Mouse (Mus musculus): ENCODE results near the gene Hs1bp3. TPM values are rescaled to one million over a fixed set of nuclear protein-coding genes. Genes with fewer than 3 reads are reported as not detected.

The Hs1bp3 gene
- polyA plus RNA-seq, 1 experiment = 15.4 TPM

- Histone ChIP-seq H3K4me3 (ENCODE audit: insufficient read depth, low read length) (no peak overlapping the region), H3K27ac (ENCODE audit: insufficient read depth, low read length) (no peak overlapping the region), H3K4me1 (ENCODE audit: control insufficient read depth, insufficient read depth, low read length) (no peaks in the 10 kb centered on the region)
- TF ChIP-seq CTCF (IDR thresholded peaks at IDR 0.05; ENCODE audit: extremely low read depth, insufficient read depth, low read length) (no peak), POLR2A (IDR thresholded peaks at IDR 0.05; ENCODE audit: extremely low read depth, insufficient read depth, low read length) (no peak)
Observed at GRCm38 (mm10) chr12:8365905-8366576, 52.8 kb downstream of the Hs1bp3 start.

DNA sequence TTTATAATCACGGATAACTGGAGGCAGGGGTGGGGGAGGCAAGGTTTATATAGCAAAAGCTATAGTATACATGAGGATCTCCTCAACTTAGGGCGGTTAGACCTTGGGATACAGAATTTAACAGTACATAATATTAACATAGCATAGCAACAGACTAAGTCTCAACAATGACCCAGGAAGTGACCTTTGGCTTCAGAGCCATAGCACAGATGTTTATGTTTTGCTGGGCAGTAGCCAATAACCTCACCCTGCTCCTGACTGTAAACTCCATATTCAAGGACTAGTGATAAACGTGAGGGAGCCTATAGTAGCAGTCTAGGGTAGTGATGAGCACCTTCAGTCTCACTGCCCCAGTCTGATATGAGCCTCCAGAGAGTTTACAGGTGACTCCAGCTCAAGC lies 53.5 kb downstream of the Hs1bp3 start:
- TF ChIP-seq POLR2A (IDR thresholded peaks at IDR 0.05; ENCODE audit: extremely low read depth, insufficient read depth, low read length) (no peak), CTCF (IDR thresholded peaks at IDR 0.05; ENCODE audit: extremely low read depth, insufficient read depth, low read length) (no peak)
- no peak overlapping the region for H3K27ac ChIP-seq (ENCODE audit: insufficient read depth, low read length)

GRCm38 (mm10) chr12:8371746-8372510 lies 58.7 kb downstream of the Hs1bp3 start:
- Histone ChIP-seq H3K27ac (ENCODE audit: insufficient read depth, low read length) (no peak overlapping the region), H3K4me3 (ENCODE audit: insufficient read depth, low read length) (no peak overlapping the region)
- TF ChIP-seq CTCF (IDR thresholded peaks at IDR 0.05; ENCODE audit: extremely low read depth, insufficient read depth, low read length) (no peak), POLR2A (IDR thresholded peaks at IDR 0.05; ENCODE audit: extremely low read depth, insufficient read depth, low read length) (no peak)

More for the DNA sequence above, 53.5 kb downstream of the Hs1bp3 start:
- H3K4me3 ChIP-seq (ENCODE audit: insufficient read depth, low read length) = no peak overlapping the region
- no peaks in the 10 kb centered on the region for H3K4me1 ChIP-seq (ENCODE audit: control insufficient read depth, insufficient read depth, low read length)

GRCm38 (mm10) chr12:8372511-8373180 lies 59.4 kb downstream of the Hs1bp3 start:
- Histone ChIP-seq H3K4me3 (ENCODE audit: insufficient read depth, low read length) (no peak overlapping the region), H3K4me1 (ENCODE audit: control insufficient read depth, insufficient read depth, low read length) (no peaks in the 10 kb centered on the region), H3K27ac (ENCODE audit: insufficient read depth, low read length) (no peak overlapping the region)
- TF ChIP-seq CTCF (IDR thresholded peaks at IDR 0.05; ENCODE audit: extremely low read depth, insufficient read depth, low read length) = no peak
- no peak for TF ChIP-seq POLR2A (IDR thresholded peaks at IDR 0.05; ENCODE audit: extremely low read depth, insufficient read depth, low read length)

More at GRCm38 (mm10) chr12:8371746-8372510, 58.7 kb downstream of the Hs1bp3 start:
- H3K4me1 ChIP-seq (ENCODE audit: control insufficient read depth, insufficient read depth, low read length) = no peaks in the 10 kb centered on the region

DNA sequence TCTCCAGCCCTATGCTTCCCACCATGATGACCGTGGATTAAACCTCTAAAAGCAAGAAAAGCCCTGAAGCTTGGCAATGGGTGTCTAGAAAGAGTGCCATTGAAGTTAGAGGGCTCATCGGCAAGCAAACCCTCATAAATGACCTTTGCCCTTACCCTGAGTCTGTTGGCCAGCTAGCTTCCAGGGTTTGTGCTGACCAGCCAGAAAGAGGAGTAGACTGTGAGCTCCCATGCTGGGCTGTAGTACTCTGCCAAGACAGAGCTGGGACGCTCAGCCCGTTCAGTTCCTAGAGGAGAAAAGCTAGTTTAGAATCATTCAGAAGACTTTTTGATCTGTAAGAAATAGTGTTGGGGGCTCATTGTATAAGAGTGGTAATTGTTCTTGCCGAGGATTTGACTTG lies 60.5 kb downstream of the Hs1bp3 start:
- TF ChIP-seq CTCF (IDR thresholded peaks at IDR 0.05; ENCODE audit: extremely low read depth, insufficient read depth, low read length) = no peak
- TF ChIP-seq POLR2A (IDR thresholded peaks at IDR 0.05; ENCODE audit: extremely low read depth, insufficient read depth, low read length) = no peak
- no peaks in the 10 kb centered on the region for H3K4me1 ChIP-seq (ENCODE audit: control insufficient read depth, insufficient read depth, low read length)
- H3K27ac ChIP-seq (ENCODE audit: insufficient read depth, low read length) = no peak overlapping the region
- no peak overlapping the region for H3K4me3 ChIP-seq (ENCODE audit: insufficient read depth, low read length)

GRCm38 (mm10) chr12:8377169-8377568 lies 63.9 kb downstream of the Hs1bp3 start:
- Histone ChIP-seq H3K27ac (ENCODE audit: insufficient read depth, low read length) (no peak overlapping the region), H3K4me1 (ENCODE audit: control insufficient read depth, insufficient read depth, low read length) (no peaks in the 10 kb centered on the region), H3K4me3 (ENCODE audit: insufficient read depth, low read length) (no peak overlapping the region)
- TF ChIP-seq CTCF (IDR thresholded peaks at IDR 0.05; ENCODE audit: extremely low read depth, insufficient read depth, low read length) = no peak
- no peak for TF ChIP-seq POLR2A (IDR thresholded peaks at IDR 0.05; ENCODE audit: extremely low read depth, insufficient read depth, low read length)

DNA sequence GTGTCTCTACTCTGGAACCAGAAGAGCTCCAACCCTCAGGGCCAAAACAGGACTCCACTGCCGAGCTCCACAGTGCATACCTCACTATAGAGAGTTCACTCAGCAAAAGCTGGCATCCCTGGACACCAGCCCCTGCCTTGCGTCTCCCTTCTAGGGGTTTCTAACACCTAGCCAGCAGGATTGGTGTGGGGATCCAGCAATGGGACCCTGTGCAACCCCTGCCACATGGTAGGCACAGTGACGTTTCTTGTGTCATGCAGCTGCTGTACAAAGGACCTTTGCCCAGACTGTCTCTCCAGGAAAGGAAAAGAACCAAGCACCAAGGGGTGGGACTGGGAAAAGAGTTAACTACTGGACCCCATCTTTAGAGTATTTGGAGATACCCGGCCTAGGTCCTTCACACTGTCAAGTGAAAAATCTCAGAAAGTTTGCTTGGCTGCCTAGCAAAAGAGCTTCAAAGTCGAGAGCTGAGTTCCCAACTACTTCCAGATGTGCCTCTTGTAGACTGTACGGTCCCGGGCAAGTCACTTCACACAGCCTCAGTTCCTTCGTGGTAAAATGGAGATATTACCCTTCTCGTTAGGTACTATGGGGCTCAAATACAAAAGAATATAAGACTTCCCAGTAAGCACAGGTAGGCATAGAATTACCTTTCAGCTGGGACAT lies 64.9 kb downstream of the Hs1bp3 start:
- Histone ChIP-seq H3K4me1 (ENCODE audit: control insufficient read depth, insufficient read depth, low read length) (no peaks in the 10 kb centered on the region), H3K4me3 (ENCODE audit: insufficient read depth, low read length) (no peak overlapping the region), H3K27ac (ENCODE audit: insufficient read depth, low read length) (no peak overlapping the region)
- TF ChIP-seq CTCF (IDR thresholded peaks at IDR 0.05; ENCODE audit: extremely low read depth, insufficient read depth, low read length) = no peak
- no peak for TF ChIP-seq POLR2A (IDR thresholded peaks at IDR 0.05; ENCODE audit: extremely low read depth, insufficient read depth, low read length)

DNA sequence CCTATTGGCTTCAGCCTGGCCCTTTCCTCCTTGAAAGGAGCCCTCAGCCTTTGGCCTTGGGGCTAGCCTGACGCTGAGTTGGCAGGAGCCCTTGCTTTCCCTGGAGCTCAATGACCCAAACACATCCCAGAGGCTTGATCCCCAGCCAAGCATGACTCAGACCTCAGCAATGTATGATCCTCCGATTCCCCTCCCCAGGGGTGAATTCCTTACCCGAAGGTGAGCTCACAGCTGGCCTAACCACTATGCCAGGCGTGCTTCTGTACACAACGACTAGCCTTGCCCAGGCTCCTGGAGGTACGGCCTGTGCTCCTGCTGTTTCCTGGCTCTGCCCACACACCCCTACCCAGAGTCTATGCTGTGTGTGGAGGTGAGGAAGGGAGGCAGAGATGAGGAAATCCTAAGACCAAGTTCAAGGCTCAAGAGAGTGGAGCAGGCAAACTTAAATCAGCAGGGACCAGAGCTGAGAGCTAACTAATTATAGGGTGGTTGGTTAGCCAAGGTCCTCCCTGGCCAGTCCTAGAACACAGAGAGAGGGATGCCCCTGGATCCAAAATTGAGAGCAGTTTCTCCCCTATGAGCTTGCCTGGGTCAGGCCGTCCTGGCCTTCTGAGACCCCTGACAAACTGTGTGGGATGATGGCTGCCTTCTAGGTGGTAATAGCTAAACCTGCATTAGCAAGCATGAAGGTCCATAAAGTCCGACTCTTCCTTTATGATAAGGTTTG lies 66.7 kb downstream of the Hs1bp3 start:
- H3K27ac ChIP-seq (ENCODE audit: insufficient read depth, low read length) = no peak overlapping the region
- TF ChIP-seq CTCF (IDR thresholded peaks at IDR 0.05; ENCODE audit: extremely low read depth, insufficient read depth, low read length) (no peak), POLR2A (IDR thresholded peaks at IDR 0.05; ENCODE audit: extremely low read depth, insufficient read depth, low read length) (no peak)

DNA sequence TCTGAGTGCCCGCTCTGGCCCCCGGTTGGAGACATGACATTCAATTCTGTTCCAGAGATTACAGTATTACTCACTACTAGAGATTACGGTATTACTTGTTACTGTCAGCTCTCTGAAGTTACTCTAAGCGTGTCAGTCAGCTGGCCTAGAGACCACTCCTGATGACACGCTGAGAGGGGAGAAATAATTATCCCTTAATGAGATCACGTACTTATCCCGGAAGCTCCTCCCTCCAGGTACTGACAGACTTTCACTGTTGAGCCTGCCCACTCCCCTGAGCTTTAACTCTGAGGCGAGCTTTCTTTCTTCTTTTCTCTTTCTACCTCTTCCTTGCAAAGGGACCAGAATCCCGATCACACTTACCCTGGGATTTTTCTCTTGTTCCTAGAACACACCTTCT lies 67.7 kb downstream of the Hs1bp3 start:
- no peak overlapping the region for H3K27ac ChIP-seq (ENCODE audit: insufficient read depth, low read length)
- H3K4me1 ChIP-seq (ENCODE audit: control insufficient read depth, insufficient read depth, low read length) = no peaks in the 10 kb centered on the region
- no peak overlapping the region for H3K4me3 ChIP-seq (ENCODE audit: insufficient read depth, low read length)
- no peak for TF ChIP-seq CTCF (IDR thresholded peaks at IDR 0.05; ENCODE audit: extremely low read depth, insufficient read depth, low read length)
- no peak for TF ChIP-seq POLR2A (IDR thresholded peaks at IDR 0.05; ENCODE audit: extremely low read depth, insufficient read depth, low read length)

More for the DNA sequence above, 66.7 kb downstream of the Hs1bp3 start:
- H3K4me3 ChIP-seq (ENCODE audit: insufficient read depth, low read length) = no peak overlapping the region
- no peaks in the 10 kb centered on the region for H3K4me1 ChIP-seq (ENCODE audit: control insufficient read depth, insufficient read depth, low read length)

Data from cortical plate, adult 2 months (tissue).